In genomic region chr5:103610148-103610547, GRCm38 (mm10) we compare ENCODE assay signal across 29 mouse cellular contexts. TPM values are rescaled to one million over a fixed set of nuclear protein-coding genes. Genes with fewer than 3 reads are reported as not detected.
A peak's percentile ranks its signal among the peaks of the same experiment; 100 is the strongest.
DNase-seq lines count a peak whose midpoint lies in the region; ATAC-seq and TF ChIP-seq lines count a peak whose summit lies in the region.
"Had no signal": no experiment of that assay in that cellular context is flagged by ENCODE, and none has a peak within 500 bp of the region (broad histone marks: within the 10 kb centered on the region; RNA-seq: fewer than 3 reads in every experiment).

No protein-coding gene starts in this region.

- peak; percentile 44 for DNase-seq in embryonic facial prominence, embryonic 14.5 days (ENCODE audit: low spot score)
- no peak for DNase-seq in embryonic facial prominence, embryonic 10.5 days (ENCODE audit: low spot score)
- no peak for DNase-seq in lung, postnatal 14 days
- peak; percentile 40 for DNase-seq in lung, postnatal 36 days
- no peak for DNase-seq in lung, postnatal 4 days
- DNase-seq in stomach, postnatal 0 days (ENCODE audit: low spot score): no peak
- DNase-seq: adrenal gland, adult 8-10 months; adrenal gland, postnatal 14 days; adrenal gland, postnatal 36 days; B cell, adult 2 months; cerebellum, adult 11-12 months; cerebellum, adult 2 months; cerebellum, adult 9-10 months; cerebellum, postnatal 10 days; cerebellum, postnatal 25 days had no signal

- no peak overlapping the region for H3K9ac ChIP-seq in embryonic facial prominence, embryonic 14.5 days (ENCODE audit: low read depth, low read length)
- H3K9ac ChIP-seq in lung, embryonic 16.5 days (ENCODE audit: low read length): no peak overlapping the region
- no peak overlapping the region for H3K9ac ChIP-seq in stomach, postnatal 0 days (ENCODE audit: low read length)
- H3K9ac ChIP-seq in kidney, embryonic 14.5 days (ENCODE audit: low read depth, low read length): no peak overlapping the region
- H3K9ac ChIP-seq: embryonic facial prominence, embryonic 13.5 days; forebrain, embryonic 12.5 days had no signal

- no peak overlapping the region for H3K27ac ChIP-seq in embryonic facial prominence, embryonic 14.5 days (replicated peaks; ENCODE audit: low read depth, low read length)
- no peak overlapping the region for H3K27ac ChIP-seq in embryonic facial prominence, embryonic 10.5 days (replicated peaks)
- 0 out of 2 replicates have a peak overlapping the region, but pooled peaks have one; percentile 5 for H3K27ac ChIP-seq in lung, embryonic 16.5 days (ENCODE audit: low read length)
- H3K27ac ChIP-seq in stomach, postnatal 0 days (replicated peaks): no peak overlapping the region
- H3K27ac ChIP-seq in kidney, embryonic 14.5 days (ENCODE audit: low read depth, low read length): no peak overlapping the region
- H3K27ac ChIP-seq: embryonic facial prominence, embryonic 13.5 days; forebrain, embryonic 10.5 days; forebrain, embryonic 12.5 days had no signal

- H3K4me1 ChIP-seq in embryonic facial prominence, embryonic 14.5 days (ENCODE audit: control insufficient read depth, insufficient read depth, low read length): no peaks in the 10 kb centered on the region
- H3K4me1 ChIP-seq in embryonic facial prominence, embryonic 10.5 days: no peaks in the 10 kb centered on the region
- peaks cover 3% of the 10 kb centered on the region; the same call in 1 of the 2 replicates for H3K4me1 ChIP-seq in lung, embryonic 16.5 days (replicated peaks; ENCODE audit: control insufficient read depth, insufficient read depth, low read length)
- no peaks in the 10 kb centered on the region for H3K4me1 ChIP-seq in stomach, postnatal 0 days (replicated peaks; ENCODE audit: control insufficient read depth, insufficient read depth)
- H3K4me1 ChIP-seq in kidney, embryonic 14.5 days (ENCODE audit: control insufficient read depth, insufficient read depth, low read length): no peaks in the 10 kb centered on the region
- H3K4me1 ChIP-seq: embryonic facial prominence, embryonic 13.5 days; forebrain, embryonic 10.5 days; forebrain, embryonic 12.5 days had no signal

- no peak for ATAC-seq in embryonic facial prominence, embryonic 14.5 days (ENCODE audit: low read depth)
- no peak for ATAC-seq in lung, embryonic 16.5 days (ENCODE audit: low read depth)
- ATAC-seq in stomach, postnatal 0 days (ENCODE audit: low FRiP score, low TSS enrichment): peak; percentile 56; the same call in 1 of the 2 replicates
- no peak for ATAC-seq in kidney, embryonic 14.5 days (ENCODE audit: low FRiP score, low TSS enrichment)
- ATAC-seq: activated CD4-positive, CD25-positive, alpha-beta regulatory T cell, adult 4 months; CD4-positive, CD25-positive, alpha-beta regulatory T cell, adult 4 months; forebrain, embryonic 14.5 days; forebrain, embryonic 16.5 days; Patski had no signal

- no peaks in the 10 kb centered on the region for H3K9me3 ChIP-seq in embryonic facial prominence, embryonic 14.5 days (ENCODE audit: control insufficient read depth, low read length)
- no peaks in the 10 kb centered on the region for H3K9me3 ChIP-seq in embryonic facial prominence, embryonic 10.5 days
- no peaks in the 10 kb centered on the region for H3K9me3 ChIP-seq in lung, embryonic 16.5 days (ENCODE audit: control insufficient read depth, low read length)
- H3K9me3 ChIP-seq in stomach, postnatal 0 days (ENCODE audit: control insufficient read depth, low read length): no peaks in the 10 kb centered on the region
- no peaks in the 10 kb centered on the region for H3K9me3 ChIP-seq in kidney, embryonic 14.5 days (ENCODE audit: control insufficient read depth, low read length)
- H3K9me3 ChIP-seq: embryonic facial prominence, embryonic 13.5 days; forebrain, embryonic 10.5 days; forebrain, embryonic 12.5 days had no signal

- H3K4me2 ChIP-seq in embryonic facial prominence, embryonic 14.5 days (ENCODE audit: low read depth, low read length): no peak overlapping the region
- H3K4me2 ChIP-seq in lung, embryonic 16.5 days (ENCODE audit: low read depth, low read length): no peak overlapping the region
- H3K4me2 ChIP-seq in stomach, postnatal 0 days (replicated peaks; ENCODE audit: low read depth): no peak overlapping the region
- no peak overlapping the region for H3K4me2 ChIP-seq in kidney, embryonic 14.5 days (replicated peaks; ENCODE audit: low read depth, low read length)
- H3K4me2 ChIP-seq: embryonic facial prominence, embryonic 13.5 days; forebrain, embryonic 12.5 days had no signal

- no peaks in the 10 kb centered on the region for H3K27me3 ChIP-seq in embryonic facial prominence, embryonic 14.5 days (replicated peaks; ENCODE audit: control insufficient read depth, insufficient read depth, low read length)
- no peaks in the 10 kb centered on the region for H3K27me3 ChIP-seq in embryonic facial prominence, embryonic 10.5 days (replicated peaks; ENCODE audit: low read depth, poor library complexity, severe bottlenecking)
- H3K27me3 ChIP-seq in lung, embryonic 16.5 days (ENCODE audit: control insufficient read depth, insufficient read depth, low read depth, low read length): no peaks in the 10 kb centered on the region
- H3K27me3 ChIP-seq in stomach, postnatal 0 days (ENCODE audit: control insufficient read depth, insufficient read depth, low read length): no peaks in the 10 kb centered on the region
- no peaks in the 10 kb centered on the region for H3K27me3 ChIP-seq in kidney, embryonic 14.5 days (ENCODE audit: control insufficient read depth, insufficient read depth, low read length)
- H3K27me3 ChIP-seq: CH12.LX; embryonic facial prominence, embryonic 13.5 days; forebrain, embryonic 12.5 days had no signal

- WGBS in embryonic facial prominence, embryonic 14.5 days: 53% methylated on average over 5 of the region's 5 CpGs
- WGBS in embryonic facial prominence, embryonic 10.5 days: 70% methylated on average over 5 of the region's 5 CpGs
- WGBS in lung, embryonic 16.5 days: 56% methylated on average over 5 of the region's 5 CpGs
- WGBS in stomach, postnatal 0 days: 40% methylated on average over 5 of the region's 5 CpGs
- WGBS in kidney, embryonic 14.5 days: 61% methylated on average over 5 of the region's 5 CpGs

- no peak for TF ChIP-seq CTCF in stomach, postnatal 0 days (IDR thresholded peaks at IDR 0.05; ENCODE audit: low read depth)

- TF ChIP-seq EP300 in stomach, postnatal 0 days (optimal IDR thresholded peaks at IDR 0.05): no peak

- no peak overlapping the region for H3K4me3 ChIP-seq in embryonic facial prominence, embryonic 14.5 days (ENCODE audit: low read depth, low read length)
- H3K4me3 ChIP-seq in embryonic facial prominence, embryonic 10.5 days: no peak overlapping the region
- no peak overlapping the region for H3K4me3 ChIP-seq in lung, embryonic 16.5 days (ENCODE audit: low read length)
- no peak overlapping the region for H3K4me3 ChIP-seq in stomach, postnatal 0 days (ENCODE audit: low read depth, low read length)
- no peak overlapping the region for H3K4me3 ChIP-seq in kidney, embryonic 14.5 days (ENCODE audit: low read length)
- H3K4me3 ChIP-seq: embryonic facial prominence, embryonic 13.5 days; forebrain, embryonic 10.5 days; forebrain, embryonic 12.5 days had no signal

- H3K36me3 ChIP-seq in embryonic facial prominence, embryonic 14.5 days (ENCODE audit: control insufficient read depth, insufficient read depth, low read length): no peaks in the 10 kb centered on the region
- no peaks in the 10 kb centered on the region for H3K36me3 ChIP-seq in embryonic facial prominence, embryonic 10.5 days (replicated peaks)
- H3K36me3 ChIP-seq in lung, embryonic 16.5 days (ENCODE audit: control insufficient read depth, insufficient read depth, low read length): no peaks in the 10 kb centered on the region
- H3K36me3 ChIP-seq in stomach, postnatal 0 days (ENCODE audit: control insufficient read depth, insufficient read depth, low read length): no peaks in the 10 kb centered on the region
- H3K36me3 ChIP-seq in kidney, embryonic 14.5 days (ENCODE audit: control insufficient read depth, insufficient read depth, low read length): no peaks in the 10 kb centered on the region
- H3K36me3 ChIP-seq: embryonic facial prominence, embryonic 13.5 days; forebrain, embryonic 10.5 days; forebrain, embryonic 12.5 days; G1E had no signal

RNA-seq across cellular contexts. Expression of gene Slc10a6, which starts 19.1 kb away (rescaled TPM):
- polyA plus RNA-seq in embryonic facial prominence, embryonic 14.5 days (2014; fragmentation: Nextera tagmentation; extraction: Ambion mirVana): 1.4 and 1.6 TPM in 2 replicates
- not detected in 2 replicates for polyA plus RNA-seq in embryonic facial prominence, embryonic 10.5 days (2016; fragmentation: Nextera tagmentation; extraction: Ambion mirVana)
- polyA plus RNA-seq in lung, embryonic 16.5 days (2015; fragmentation: Nextera tagmentation; extraction: Ambion mirVana): 3.2 and 4.2 TPM in 2 replicates
- polyA plus RNA-seq in stomach, postnatal 0 days (2015; fragmentation: Nextera tagmentation; extraction: Ambion mirVana): 30.7 and 31.8 TPM in 2 replicates
- polyA plus RNA-seq in kidney, embryonic 14.5 days (2014; fragmentation: Nextera tagmentation; extraction: Ambion mirVana): 0.20 TPM in 1 of 2 replicates, not detected in the other
- polyA plus RNA-seq: activated CD4-positive, CD25-positive, alpha-beta regulatory T cell, adult 4 months; CD4-positive, CD25-positive, alpha-beta regulatory T cell, adult 4 months; cortical plate, adult 2 months; embryonic facial prominence, embryonic 11.5 days; forebrain, embryonic 10.5 days; forebrain, embryonic 12.5 days; forebrain, embryonic 16.5 days; G1E; Patski had no signal

RNA-seq across cellular contexts. Expression of gene 1700016H13Rik, which starts 45.7 kb away (rescaled TPM):
- polyA plus RNA-seq in embryonic facial prominence, embryonic 14.5 days (2014; fragmentation: Nextera tagmentation; extraction: Ambion mirVana): 0.24 TPM in 1 of 2 replicates, not detected in the other
- polyA plus RNA-seq in embryonic facial prominence, embryonic 10.5 days (2016; fragmentation: Nextera tagmentation; extraction: Ambion mirVana): 0.26 and 0.31 TPM in 2 replicates
- 0.35 TPM in 2 replicates for polyA plus RNA-seq in lung, embryonic 16.5 days (2015; fragmentation: Nextera tagmentation; extraction: Ambion mirVana)
- polyA plus RNA-seq in stomach, postnatal 0 days (2015; fragmentation: Nextera tagmentation; extraction: Ambion mirVana): 0.34 and 0.35 TPM in 2 replicates
- polyA plus RNA-seq in kidney, embryonic 14.5 days (2014; fragmentation: Nextera tagmentation; extraction: Ambion mirVana): 0.13 and 0.26 TPM in 2 replicates
- polyA plus RNA-seq: activated CD4-positive, CD25-positive, alpha-beta regulatory T cell, adult 4 months; CD4-positive, CD25-positive, alpha-beta regulatory T cell, adult 4 months; cerebellum, adult 2 months; cortical plate, adult 2 months; forebrain, embryonic 12.5 days; G1E; Patski had no signal

Comparison
In these comparisons a context has a peak if more than half of its experiments do, and no peak if none do; other contexts are left out.
1. DNase-seq: peak in embryonic facial prominence, embryonic 14.5 days (single experiment) and lung, postnatal 36 days (single experiment); none in embryonic facial prominence, embryonic 10.5 days (single experiment), lung, postnatal 14 days (single experiment), lung, postnatal 4 days (0 of 2) and stomach, postnatal 0 days (single experiment).